Mouse (Mus musculus): ENCODE results near the gene Spryd7.

- TF ChIP-seq POLR2A (IDR thresholded peaks at IDR 0.05; ENCODE audit: borderline replicate concordance, extremely low read depth, low read depth, low read length) (no peak), CTCF (IDR thresholded peaks at IDR 0.05; ENCODE audit: insufficient read depth, low read length) (no peak)
Observed at GRCm38 (mm10) chr14:61526006-61526405, 30.7 kb downstream of the Spryd7 start.

All from lung, adult 2 months (tissue).